Mouse (Mus musculus) CH12.LX (cell line): Measurements from ENCODE around the gene Zfp746. TPM values are rescaled to one million over a fixed set of nuclear protein-coding genes. Genes with fewer than 3 reads are reported as not detected.

Source experiments
- DNase-seq: peaks from one replicate; pipeline ENCODE4 v3.0.0-alpha.2; 2013; ENCODE audit errors: extremely low read depth
- H3K27ac ChIP-seq: 2 replicates; pipeline ENCODE4 v1.5.1; 2012; ENCODE audit warnings: low read depth, mild to moderate bottlenecking, control low read depth, moderate library complexity; ENCODE audit not compliant: insufficient read depth
- H3K27me3 ChIP-seq: replicated peaks from 2 replicates; pipeline ENCODE3; 2012; ENCODE audit warnings: inconsistent platforms
- H3K36me3 ChIP-seq, 2 experiments: replicated peaks in 1 of 2; 2 replicates each; pipeline versions ENCODE3 to v1.6.1; 2012; ENCODE audit warnings: inconsistent platforms in 1 of 2, low read length in 1 of 2, mild to moderate bottlenecking in 1 of 2, mixed read lengths in 1 of 2, moderate library complexity in 1 of 2; ENCODE audit not compliant: control insufficient read depth in 1 of 2, insufficient read depth in 1 of 2
- H3K4me1 ChIP-seq, 2 experiments: 2 replicates each; pipeline ENCODE4 v1.6.1; 2012; ENCODE audit warnings: inconsistent platforms in 1 of 2, moderate library complexity in 1 of 2; ENCODE audit not compliant: insufficient read depth in 2 of 2, control insufficient read depth in 1 of 2
- H3K4me2 ChIP-seq: 2 replicates; pipeline ENCODE4 v1.6.1; 2012; ENCODE audit warnings: low read depth, mild to moderate bottlenecking, control low read depth; ENCODE audit not compliant: poor library complexity, insufficient read depth, severe bottlenecking
- H3K4me3 ChIP-seq, 3 experiments: fragments of 150-350 bp in 1 of 3; sonication (generic) in 1 of 3; replicated peaks in 1 of 3; 2 replicates each; pipeline versions ENCODE3 to v1.5.1; 2011 to 2012; ENCODE audit warnings: low read depth in 2 of 3, low read length in 2 of 3, mild to moderate bottlenecking in 2 of 3, moderate library complexity in 2 of 3, control low read depth in 1 of 3, improper control_type of control experiment in 1 of 3, inconsistent platforms in 1 of 3, mixed read lengths in 1 of 3; ENCODE audit not compliant: poor library complexity in 1 of 3
- H3K79me2 ChIP-seq: replicated peaks from 2 replicates; pipeline ENCODE4 v1.6.1; 2012; ENCODE audit warnings: mild to moderate bottlenecking, moderate library complexity; ENCODE audit not compliant: control insufficient read depth, poor library complexity, insufficient read depth, severe bottlenecking; ENCODE audit errors: extremely low read depth
- H3K9ac ChIP-seq: 2 replicates; pipeline ENCODE4 v1.6.1; 2012; ENCODE audit warnings: low read depth, mild to moderate bottlenecking, control low read depth, moderate library complexity; ENCODE audit not compliant: insufficient read depth
- H3K9me3 ChIP-seq: replicated peaks from 2 replicates; pipeline ENCODE3; 2012; ENCODE audit warnings: low read length, inconsistent platforms, mixed read lengths
- BHLHE40 ChIP-seq: IDR thresholded peaks from 2 replicates; pipeline ENCODE4 v1.6.1; 2011; ENCODE audit warnings: mild to moderate bottlenecking, low read depth, low read length, improper control_type of control experiment
- CHD1 ChIP-seq: IDR thresholded peaks from 2 replicates; pipeline ENCODE4 v1.6.1; 2012; ENCODE audit warnings: low read depth, low read length, improper control_type of control experiment, inconsistent platforms
- CTCF ChIP-seq, 2 experiments: IDR thresholded peaks in 1 of 2; conservative IDR thresholded peaks in 1 of 2; 2 replicates each; pipeline ENCODE4 v1.5.1; 2011 to 2012; ENCODE audit warnings: low read depth in 2 of 2, low read length in 2 of 2, improper control_type of control experiment in 1 of 2, inconsistent platforms in 1 of 2, mild to moderate bottlenecking in 1 of 2, moderate library complexity in 1 of 2
- E2F4 ChIP-seq: IDR thresholded peaks from 2 replicates; pipeline ENCODE4 v1.6.1; 2011; ENCODE audit warnings: low read depth, low read length, improper control_type of control experiment; ENCODE audit not compliant: insufficient replicate concordance
- ELF1 ChIP-seq: IDR thresholded peaks from 2 replicates; pipeline ENCODE4 v1.6.1; 2014; ENCODE audit warnings: low read depth, mild to moderate bottlenecking, inconsistent platforms, low read length, improper control_type of control experiment
- EP300 ChIP-seq: IDR thresholded peaks from 2 replicates; pipeline ENCODE4 v1.6.1; 2011; ENCODE audit warnings: low read length, improper control_type of control experiment
- ETS1 ChIP-seq: conservative IDR thresholded peaks from 2 replicates; pipeline ENCODE4 v1.6.1; 2012; ENCODE audit warnings: low read depth, mild to moderate bottlenecking, inconsistent platforms, low read length, improper control_type of control experiment, moderate library complexity
- GABPA ChIP-seq: IDR thresholded peaks from 2 replicates; pipeline ENCODE4 v1.6.1; 2012; ENCODE audit warnings: low read depth, low read length, improper control_type of control experiment, inconsistent platforms; ENCODE audit not compliant: insufficient replicate concordance
- IRF4 ChIP-seq: IDR thresholded peaks from 2 replicates; pipeline ENCODE4 v1.6.1; 2014; ENCODE audit warnings: low read depth, mild to moderate bottlenecking, inconsistent platforms, low read length, improper control_type of control experiment
- JUN ChIP-seq: IDR thresholded peaks from 2 replicates; pipeline ENCODE4 v1.6.1; 2011; ENCODE audit warnings: low read depth, mild to moderate bottlenecking, low read length, improper control_type of control experiment, moderate library complexity; ENCODE audit not compliant: insufficient read depth
- MAFK ChIP-seq: IDR thresholded peaks from 2 replicates; pipeline ENCODE4 v1.6.1; 2011; ENCODE audit warnings: low read length, improper control_type of control experiment; ENCODE audit not compliant: insufficient replicate concordance
- MEF2A ChIP-seq: IDR thresholded peaks from 2 replicates; pipeline ENCODE4 v1.6.1; 2014; ENCODE audit warnings: low read depth, mild to moderate bottlenecking, inconsistent platforms, low read length, improper control_type of control experiment, borderline replicate concordance
- MXI1 ChIP-seq: IDR thresholded peaks from 2 replicates; pipeline ENCODE4 v1.6.1; 2011; ENCODE audit warnings: mild to moderate bottlenecking, low read depth, low read length, improper control_type of control experiment
- NRF1 ChIP-seq: IDR thresholded peaks from 2 replicates; pipeline ENCODE4 v1.6.1; 2014; ENCODE audit warnings: low read depth, mild to moderate bottlenecking, inconsistent platforms, low read length, improper control_type of control experiment, moderate library complexity
- POLR2AphosphoS2 ChIP-seq: IDR thresholded peaks from 2 replicates; pipeline ENCODE4 v1.6.1; 2011; ENCODE audit warnings: low read depth, low read length, improper control_type of control experiment
- RAD21 ChIP-seq: IDR thresholded peaks from 2 replicates; pipeline ENCODE4 v1.6.1; 2011; ENCODE audit warnings: low read depth, mild to moderate bottlenecking, low read length, improper control_type of control experiment, moderate library complexity
- SMC3 ChIP-seq: IDR thresholded peaks from 2 replicates; pipeline ENCODE4 v1.6.1; 2011; ENCODE audit warnings: low read depth, low read length, improper control_type of control experiment
- TBP ChIP-seq: conservative IDR thresholded peaks from 2 replicates; pipeline ENCODE4 v1.6.1; 2011; ENCODE audit warnings: low read depth, low read length, improper control_type of control experiment
- TCF12 ChIP-seq: IDR thresholded peaks from 2 replicates; pipeline ENCODE4 v1.6.1; 2014; ENCODE audit warnings: low read depth, mild to moderate bottlenecking, inconsistent platforms, low read length, improper control_type of control experiment
- USF1 ChIP-seq: IDR thresholded peaks from 2 replicates; pipeline ENCODE4 v1.6.1; 2014; ENCODE audit warnings: low read depth, mild to moderate bottlenecking, inconsistent platforms, low read length, improper control_type of control experiment
- ZKSCAN1 ChIP-seq: IDR thresholded peaks from 2 replicates; pipeline ENCODE4 v1.6.1; 2012; ENCODE audit warnings: low read depth, inconsistent platforms, low read length, improper control_type of control experiment, borderline replicate concordance
- ZMIZ1 ChIP-seq: IDR thresholded peaks from 2 replicates; pipeline ENCODE4 v1.6.1; 2012; ENCODE audit warnings: low read depth, mild to moderate bottlenecking, inconsistent platforms, low read length, improper control_type of control experiment
- ZNF384 ChIP-seq: IDR thresholded peaks from 2 replicates; pipeline ENCODE4 v1.6.1; 2012; ENCODE audit warnings: low read depth, low read length, improper control_type of control experiment, inconsistent platforms
- dilution Hi-C: fragments of 300-500 bp; cut with MboI; formaldehyde crosslinking; loops from 2 replicates; pipeline ENCODE4 v1.14.3; 2020; ENCODE audit warnings: low sequenced_read_pairs; ENCODE audit not compliant: extremely low pct_unique_long_range_greater_than_20kb, extremely low pct_ligation_motif_present
- in situ Hi-C: fragments of 300-500 bp; cut with MboI; formaldehyde crosslinking; loops from 3 replicates; pipeline ENCODE4 v1.14.3; 2019; ENCODE audit warnings: low sequenced_read_pairs, low pct_ligation_motif_present, low pct_unique_long_range_greater_than_20kb, mixed read lengths
- polyA plus RNA-seq: library from polyadenylated mRNA; unstranded; fragments of >175 nt; gene quantifications from 2 replicates; pipeline ENCODE4 v1.2.1, GENCODE M21; 2012; ENCODE audit warnings: low read depth; ENCODE audit not compliant: insufficient read length
- total RNA-seq, 2 experiments: library from RNA; depleted of rRNA; stranded (reverse); fragments of 300-350 nt in 1 of 2; fragments of >200 nt in 1 of 2; gene quantifications; 2 replicates each; pipeline ENCODE4 v1.2.3; 2012 to 2014

The Zfp746 gene
- total and polyA plus RNA-seq, 3 experiments, result 17.9 to 18.8 (median 18.3) TPM

- in situ Hi-C loops (no loop called here), dilution Hi-C loops (no loop called here)
- Histone ChIP-seq H3K79me2 (no peaks in the 10 kb centered on the region), H3K9me3 (peaks cover 8% of the 10 kb centered on the region), H3K9ac (no peak overlapping the region), H3K4me1 (no peaks in the 10 kb centered on the region), H3K4me2 (no peak overlapping the region), H3K27me3 (peaks cover 9% of the 10 kb centered on the region), H3K36me3 (no peaks in the 10 kb centered on the region), H3K27ac (no peak overlapping the region), H3K4me3 (no peak overlapping the region)
- DNase-seq, result no peak
- TF ChIP-seq MAFK, result no peak
- TF ChIP-seq SMC3, result no peak
- no peak for TF ChIP-seq RAD21
Measured at GRCm38 (mm10) chr6:48116036-48116435, 29.6 kb upstream of the Zfp746 start.

- H3K4me3 ChIP-seq, result peak overlapping the region in 2 of 3 experiments; percentile 30 to 86
- H3K36me3 ChIP-seq, result peaks cover 16 to 26% of the 10 kb centered on the region in 2 experiments
- peaks cover 14% of the 10 kb centered on the region for H3K79me2 ChIP-seq
- DNase-seq, result peak; percentile 61
- no peak overlapping the region for H3K9ac ChIP-seq
- in situ Hi-C loops (no loop called here), dilution Hi-C loops (no loop called here)
- TF ChIP-seq MEF2A (no peak), CTCF (conservative IDR thresholded peaks at IDR 0.05 in 1 of 2, IDR thresholded peaks at IDR 0.05 in 1 of 2; ENCODE audit: low read depth in 2 of 2, low read length in 2 of 2) (peak in 1 of 2 experiments; percentile 50; a peak in 2 of 4 replicates), CHD1 (no peak), NRF1 (no peak), USF1 (no peak), ZNF384 (no peak), ELF1 (no peak), TCF12 (no peak), ZKSCAN1 (no peak), MXI1 (no peak), TBP (no peak), RAD21 (peak; percentile 9), ETS1 (no peak), GABPA (no peak), SMC3 (no peak), ZMIZ1 (no peak), JUN (no peak), BHLHE40 (no peak), EP300 (no peak; the same call in 1 of the 2 replicates), E2F4 (no peak), IRF4 (peak; percentile 36), POLR2AphosphoS2 (no peak)
- H3K27me3 ChIP-seq, result no peaks in the 10 kb centered on the region
- H3K4me2 ChIP-seq, result peak overlapping the region; percentile 76
- H3K4me1 ChIP-seq, result peaks cover 4 to 22% of the 10 kb centered on the region in 2 experiments; a peak in 2 of 4 replicates
- no peak overlapping the region for H3K27ac ChIP-seq
- H3K9me3 ChIP-seq, result no peaks in the 10 kb centered on the region
Measured at GRCm38 (mm10) chr6:48086957-48087715, 743 bp upstream of the Zfp746 start.
